26 mouse cellular contexts compared by ENCODE assay signal in genomic region chr8:87372061-87372460, GRCm38 (mm10).
DNase-seq lines count a peak whose midpoint lies in the region; ATAC-seq and TF ChIP-seq lines count a peak whose summit lies in the region.
"Had no signal": no experiment of that assay in that cellular context is flagged by ENCODE, and none has a peak within 500 bp of the region (broad histone marks: within the 10 kb centered on the region; RNA-seq: fewer than 3 reads in every experiment).

No protein-coding gene starts in this region.

- H3K27ac ChIP-seq in cerebellum, adult 2 months (ENCODE audit: insufficient read depth, low read length), result no peak overlapping the region
- no peak overlapping the region for H3K27ac ChIP-seq in limb, embryonic 12.5 days
- H3K27ac ChIP-seq: forebrain, embryonic 10.5 days; forebrain, embryonic 13.5 days; heart, adult 2 months; heart, embryonic 10.5 days; heart, embryonic 13.5 days; hindbrain, embryonic 14.5 days; hindbrain, postnatal 0 days had no signal

- peak; percentile 36 to 44 for DNase-seq in cerebellum, adult 2 months
- no peak for DNase-seq in cerebellum, postnatal 4 days (ENCODE audit: low spot score in 2 of 2)
- DNase-seq in cerebellum, adult 9-10 months, result peak; percentile 39
- peak; percentile 6 to 19 for DNase-seq in cerebellum, postnatal 36 days
- no peak for DNase-seq in adrenal gland, adult 18-20 months (ENCODE audit: low spot score in 2 of 2)
- DNase-seq in lung, adult 18-20 months, result no peak
- DNase-seq: adrenal gland, adult 8-10 months; adrenal gland, postnatal 25 days; embryo, embryonic 11 days; gastrocnemius, postnatal 10 days; gastrocnemius, postnatal 36 days; heart, adult 2 months; heart, postnatal 14 days; heart, postnatal 4 days had no signal

- H3K4me2 ChIP-seq in limb, embryonic 12.5 days, result peak overlapping the region; percentile 19; the same call in 1 of the 2 replicates
- H3K4me2 ChIP-seq: forebrain, embryonic 13.5 days; heart, embryonic 13.5 days; hindbrain, embryonic 14.5 days had no signal

- no peak for TF ChIP-seq POLR2A in cerebellum, adult 2 months (IDR thresholded peaks at IDR 0.05; ENCODE audit: borderline replicate concordance, insufficient read depth, low read length)

- H3K4me3 ChIP-seq in cerebellum, adult 2 months (replicated peaks; ENCODE audit: insufficient read depth, low read depth, low read length), result no peak overlapping the region
- H3K4me3 ChIP-seq in limb, embryonic 12.5 days (replicated peaks), result no peak overlapping the region
- H3K4me3 ChIP-seq: forebrain, embryonic 10.5 days; forebrain, embryonic 13.5 days; heart, adult 2 months; heart, embryonic 10.5 days; heart, embryonic 13.5 days had no signal

- H3K9ac ChIP-seq in limb, embryonic 12.5 days (replicated peaks), result no peak overlapping the region
- H3K9ac ChIP-seq: forebrain, embryonic 13.5 days; heart, embryonic 13.5 days; hindbrain, embryonic 14.5 days had no signal

- no peaks in the 10 kb centered on the region for H3K27me3 ChIP-seq in cerebellum, adult 2 months (ENCODE audit: control insufficient read depth, insufficient read depth, low read length)
- peaks cover 5% of the 10 kb centered on the region; the same call in 1 of the 2 replicates for H3K27me3 ChIP-seq in limb, embryonic 12.5 days
- H3K27me3 ChIP-seq: forebrain, embryonic 13.5 days had no signal

- H3K36me3 ChIP-seq in limb, embryonic 12.5 days, result no peaks in the 10 kb centered on the region
- H3K36me3 ChIP-seq: forebrain, embryonic 10.5 days; heart, embryonic 10.5 days; heart, embryonic 13.5 days had no signal

- no peaks in the 10 kb centered on the region for H3K9me3 ChIP-seq in limb, embryonic 12.5 days
- H3K9me3 ChIP-seq: forebrain, embryonic 10.5 days; forebrain, embryonic 13.5 days; heart, embryonic 10.5 days; heart, embryonic 13.5 days had no signal

- ATAC-seq in limb, embryonic 12.5 days (ENCODE audit: insufficient number of reproducible peaks, insufficient read depth, low FRiP score, low TSS enrichment, low read depth), result no peak
- ATAC-seq in megakaryocyte-erythroid progenitor cell, adult 5-6 weeks (replicated peaks; ENCODE audit: low FRiP score, low TSS enrichment, poor library complexity, severe bottlenecking), result no peak
- ATAC-seq: CD4-positive, CD25-positive, alpha-beta regulatory T cell, adult 4 months; forebrain, embryonic 13.5 days; forebrain, embryonic 16.5 days; hindbrain, postnatal 0 days; inflammation-experienced regulatory T-cells, adult 6 months; intestine, embryonic 16.5 days had no signal

- no peak for TF ChIP-seq CTCF in cerebellum, adult 2 months (IDR thresholded peaks at IDR 0.05; ENCODE audit: borderline replicate concordance, insufficient read depth, low read depth, low read length)

- peaks cover 3% of the 10 kb centered on the region; the same call in 1 of the 2 replicates for H3K4me1 ChIP-seq in cerebellum, adult 2 months (ENCODE audit: control insufficient read depth, insufficient read depth, low read length)
- H3K4me1 ChIP-seq in limb, embryonic 12.5 days (replicated peaks), result peaks cover 47% of the 10 kb centered on the region
- H3K4me1 ChIP-seq: heart, embryonic 10.5 days; heart, embryonic 13.5 days had no signal

Comparison
In these comparisons a context has a peak if more than half of its experiments do, and no peak if none do; other contexts are left out.
1. DNase-seq: peak in cerebellum, adult 2 months (2 of 2), cerebellum, adult 9-10 months (single experiment) and cerebellum, postnatal 36 days (2 of 2); none in cerebellum, postnatal 4 days (0 of 2), adrenal gland, adult 18-20 months (0 of 2) and lung, adult 18-20 months (0 of 2).